Mouse (Mus musculus) brain, adult 10 weeks (tissue): Measurements from ENCODE around the gene Obp2a. TPM values are rescaled to one million over a fixed set of nuclear protein-coding genes. Genes with fewer than 3 reads are reported as not detected.

Experiments used
- polyA plus RNA-seq: library from polyadenylated mRNA; stranded (reverse); fragments of 350-450 nt; fragmentation: Illumina TruSeq; extraction: RNeasy Lipid Tissue Mini Kit (QIAGEN cat#74804); gene quantifications from one replicate; pipeline ENCODE4 v1.2.3, GENCODE M21; 2015; ENCODE audit warnings: low read depth, low replicate concordance

Obp2a gene
- not detected for polyA plus RNA-seq

GRCm38 (mm10) chr2:25699743-25700142 lies at the start of gene Obp2a:
TSS of gene Obp2a (plus strand) at chr2:25700043.

GRCm38 (mm10) chr2:25652902-25653301 lies 46.9 kb upstream of the Obp2a start, which contains the start of gene Lcn8:
TSS of gene Lcn8 (plus strand) at chr2:25653120.

GRCm38 (mm10) chr2:25657652-25658051 lies 42.2 kb upstream of the Obp2a start, which contains the start of gene Lcn5:
TSS of gene Lcn5 (plus strand) at chr2:25657952.

GRCm38 (mm10) chr2:25676486-25676885 lies 23.4 kb upstream of the Obp2a start, which contains the start of gene Lcn6:
TSS of gene Lcn6 (plus strand) at chr2:25676786.

GRCm38 (mm10) chr2:25682426-25682825 lies 17.4 kb upstream of the Obp2a start, which contains the start of gene Lcn10:
TSS of gene Lcn10 (plus strand) at chr2:25682726.

GRCm38 (mm10) chr2:25706643-25707481 lies 7.0 kb downstream of the Obp2a start, which contains the start of gene Bmyc:
TSS of gene Bmyc (plus strand) at chr2:25706739.

GRCm38 (mm10) chr2:25736709-25737108 lies 36.9 kb downstream of the Obp2a start, which contains the start of gene Obp2b:
TSS of gene Obp2b (plus strand) at chr2:25737009.

Other genes starting within 250 kb of the Obp2a start
- gene Clic3, start 243.2 kb upstream of the Obp2a start, polyA plus RNA-seq = not detected
- 96.2 TPM for gene Paxx, start 238.9 kb upstream of the Obp2a start, polyA plus RNA-seq
- gene Ptgds, start 230.0 kb upstream of the Obp2a start, polyA plus RNA-seq = 2,295 TPM
- gene Lcn12, start 206.1 kb upstream of the Obp2a start, polyA plus RNA-seq = not detected
- gene Fbxw5, start 199.3 kb upstream of the Obp2a start, polyA plus RNA-seq = 96.2 TPM
- 1.9 TPM for gene C8g, start 198.3 kb upstream of the Obp2a start, polyA plus RNA-seq
- gene Traf2, start 153.1 kb upstream of the Obp2a start, polyA plus RNA-seq = 10.6 TPM
- gene Edf1, start 142.2 kb upstream of the Obp2a start, polyA plus RNA-seq = 365 TPM
- gene Mamdc4, start 125.2 kb upstream of the Obp2a start, polyA plus RNA-seq = 0.95 TPM
- 94.8 TPM for gene Phpt1, start 124.8 kb upstream of the Obp2a start, polyA plus RNA-seq
- gene Ajm1, start 118.3 kb upstream of the Obp2a start, polyA plus RNA-seq = 44.4 TPM
- gene Rabl6, start 91.5 kb upstream of the Obp2a start, polyA plus RNA-seq = 145 TPM
- not detected for gene Ccdc183, start 82.4 kb upstream of the Obp2a start, polyA plus RNA-seq
- gene Tmem141, start 78.0 kb upstream of the Obp2a start, polyA plus RNA-seq = 54.0 TPM
- 0.79 TPM for gene Fcna, start 72.0 kb upstream of the Obp2a start, polyA plus RNA-seq
- gene Lcn8, start 46.9 kb upstream of the Obp2a start, polyA plus RNA-seq = not detected
- not detected for gene Lcn5, start 42.1 kb upstream of the Obp2a start, polyA plus RNA-seq
- gene Lcn6, start 23.3 kb upstream of the Obp2a start, polyA plus RNA-seq = not detected
- gene Lcn10, start 17.3 kb upstream of the Obp2a start, polyA plus RNA-seq = not detected
- gene Bmyc, start 6.7 kb downstream of the Obp2a start, polyA plus RNA-seq = 81.8 TPM
- not detected for gene Obp2b, start 37.0 kb downstream of the Obp2a start, polyA plus RNA-seq
- gene Lcn3, start 65.5 kb downstream of the Obp2a start, polyA plus RNA-seq = not detected
- not detected for gene Lcn11, start 77.0 kb downstream of the Obp2a start, polyA plus RNA-seq
- not detected for gene Gm13539, start 82.2 kb downstream of the Obp2a start, polyA plus RNA-seq
- gene Glt6d1, start 115.8 kb downstream of the Obp2a start, polyA plus RNA-seq = not detected
- gene Lcn9, start 123.1 kb downstream of the Obp2a start, polyA plus RNA-seq = not detected
- gene Sohlh1, start 147.2 kb downstream of the Obp2a start, polyA plus RNA-seq = not detected
- 90.6 TPM for gene Kcnt1, start 163.7 kb downstream of the Obp2a start, polyA plus RNA-seq